Mouse (Mus musculus) right cerebral cortex, postnatal 25 days (tissue): ENCODE data around the gene Pmm2.
A peak's percentile ranks its signal among the peaks of the same experiment; 100 is the strongest.

Experiments
- DNase-seq: peaks from one replicate; pipeline ENCODE4 v3.0.0; 2022

Gene Pmm2

DNA sequence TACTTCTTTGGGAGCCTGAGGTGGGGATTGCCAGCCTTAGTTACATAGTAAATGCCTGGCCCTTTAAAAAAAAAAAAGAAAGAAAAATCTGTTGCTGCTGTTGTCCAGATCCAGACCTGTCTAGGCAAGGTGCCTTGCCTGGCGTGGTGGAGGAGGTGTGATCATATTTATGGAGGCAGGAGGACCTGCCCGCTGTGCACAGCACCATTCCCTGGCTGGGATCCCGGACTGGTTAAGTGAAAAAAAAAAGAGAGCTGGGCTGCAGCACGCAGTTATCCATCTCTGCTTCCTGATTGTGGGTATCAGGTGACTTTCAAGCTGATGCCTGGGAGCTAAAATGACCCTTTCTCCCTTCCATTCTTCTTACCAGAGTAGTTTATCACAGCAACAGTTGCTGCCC lies 47.6 kb downstream of the Pmm2 start:
- no peak for DNase-seq

DNA sequence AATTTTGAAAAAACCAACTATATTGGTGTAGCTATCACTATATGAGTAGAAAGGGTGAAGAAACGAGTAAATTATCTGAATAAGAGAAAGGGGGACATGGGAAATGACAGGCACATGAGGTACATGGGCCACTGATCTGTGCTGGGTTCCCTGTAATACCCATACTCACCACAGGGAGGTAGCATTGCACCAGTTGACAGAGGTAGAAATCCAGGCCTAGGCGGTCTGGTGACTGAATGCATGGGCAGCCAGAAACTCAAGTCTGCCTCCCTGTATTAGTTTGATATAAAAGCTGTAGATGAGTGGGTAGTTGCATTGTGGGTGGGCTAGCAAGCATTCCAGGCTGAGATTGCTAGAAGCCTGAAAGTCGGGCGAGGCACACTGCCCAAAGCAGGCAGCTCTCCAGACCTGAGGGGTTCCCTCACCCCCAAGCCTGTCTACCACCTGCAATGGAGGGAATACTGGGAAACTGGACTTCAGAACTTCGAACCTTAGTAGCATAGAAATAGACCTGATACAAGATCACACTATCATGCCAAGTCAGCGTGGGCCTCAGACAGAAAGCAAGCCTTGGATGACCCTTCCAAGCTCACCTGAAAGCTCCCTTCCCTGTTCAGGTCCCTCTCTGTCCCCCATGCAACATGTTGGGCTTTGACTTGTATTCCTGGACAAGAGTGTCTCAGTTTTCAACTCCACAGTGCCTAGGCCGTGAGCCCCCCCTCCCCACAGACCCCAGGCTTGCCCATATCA lies 48.8 kb downstream of the Pmm2 start:
- DNase-seq = peak; percentile 69

DNA sequence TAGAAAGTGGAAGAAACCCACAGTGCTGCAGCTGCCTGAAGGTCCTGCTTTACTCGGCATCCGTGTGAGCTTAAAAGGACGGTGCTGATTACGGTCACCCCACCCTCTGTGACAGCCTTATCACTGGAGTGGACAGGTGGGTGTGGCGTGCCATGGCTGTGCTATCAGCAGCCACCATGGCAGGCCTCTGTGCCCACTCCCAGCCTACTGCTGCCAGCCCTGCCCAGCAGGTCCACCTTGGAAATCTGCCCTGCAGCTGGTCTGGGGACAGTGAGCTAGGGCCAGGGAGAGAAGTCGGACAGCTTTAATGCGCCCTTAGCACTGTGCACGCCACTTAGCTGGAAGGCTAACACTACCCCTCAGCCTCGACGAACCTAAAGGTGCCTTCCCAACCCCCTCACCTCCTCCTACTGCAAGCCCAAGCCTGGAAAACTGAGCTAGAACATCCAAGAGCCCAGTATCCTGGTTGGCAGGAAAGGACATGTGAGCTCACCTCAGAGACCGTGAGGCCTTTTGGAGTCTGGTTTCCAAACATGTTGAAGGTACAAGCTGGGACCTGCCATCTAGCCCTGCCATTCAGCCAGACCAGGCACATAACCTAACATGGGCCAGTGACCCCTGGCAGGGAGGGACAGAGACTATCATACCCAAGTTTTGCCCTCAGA lies 49.5 kb downstream of the Pmm2 start:
- no peak for DNase-seq

DNA sequence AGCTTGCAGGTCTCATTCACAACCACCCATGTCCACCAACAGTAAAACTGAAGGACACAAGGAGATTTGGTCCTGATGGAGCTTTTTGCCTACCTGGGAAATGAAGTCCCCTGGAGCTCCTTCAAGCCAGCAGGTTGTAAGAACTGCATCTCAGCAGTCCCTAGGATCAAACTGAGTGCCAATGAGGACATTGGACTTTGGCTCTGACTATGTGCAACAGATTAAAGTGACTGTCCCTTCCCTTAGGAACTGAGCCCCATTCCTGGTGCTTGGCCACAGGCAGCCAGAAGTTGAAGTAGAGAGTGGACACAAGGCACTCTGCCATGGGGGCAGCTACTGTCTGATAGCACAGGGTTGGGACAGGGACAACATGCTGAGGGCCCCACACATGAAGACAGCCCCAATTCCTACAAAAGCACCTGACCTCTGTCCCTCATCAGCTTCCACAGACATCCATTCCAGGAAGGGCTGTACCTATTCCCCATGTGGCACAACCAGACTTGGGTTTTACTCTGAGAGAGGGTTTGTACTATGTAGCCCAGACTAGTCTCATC lies 50.2 kb downstream of the Pmm2 start:
- DNase-seq = no peak

DNA sequence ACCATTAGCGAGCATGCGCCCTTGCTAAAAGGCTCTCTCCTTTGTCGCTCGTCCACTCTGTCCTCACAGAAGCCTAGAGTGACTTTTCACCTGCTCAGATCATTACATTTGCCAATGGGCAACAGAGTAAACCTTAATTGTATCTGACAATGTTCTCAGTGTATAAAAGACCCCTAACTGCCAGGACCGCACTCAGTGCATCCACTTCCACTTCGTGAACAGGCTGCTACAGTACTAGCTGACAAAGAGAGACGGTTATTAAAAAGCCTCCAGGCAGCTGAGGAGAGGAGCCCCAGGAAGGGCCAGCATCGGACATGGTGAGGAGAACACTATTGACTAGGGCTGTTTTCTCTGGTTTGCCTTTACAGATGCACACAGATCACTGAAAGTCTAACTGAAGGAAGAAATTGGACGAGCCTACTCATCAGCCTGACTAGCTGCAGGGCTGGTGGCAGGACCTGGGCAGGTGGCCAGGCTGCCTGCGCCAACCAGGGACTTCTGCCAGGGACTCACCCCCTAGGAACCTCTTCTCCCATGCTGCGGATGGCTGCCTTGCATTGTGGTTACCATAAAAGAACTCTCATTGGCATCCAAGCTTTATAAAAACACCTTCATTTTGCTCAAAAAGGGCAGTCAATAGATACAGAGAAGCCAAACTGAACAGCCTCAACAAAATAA lies 52.6 kb downstream of the Pmm2 start:
- DNase-seq = peak; percentile 39

DNA sequence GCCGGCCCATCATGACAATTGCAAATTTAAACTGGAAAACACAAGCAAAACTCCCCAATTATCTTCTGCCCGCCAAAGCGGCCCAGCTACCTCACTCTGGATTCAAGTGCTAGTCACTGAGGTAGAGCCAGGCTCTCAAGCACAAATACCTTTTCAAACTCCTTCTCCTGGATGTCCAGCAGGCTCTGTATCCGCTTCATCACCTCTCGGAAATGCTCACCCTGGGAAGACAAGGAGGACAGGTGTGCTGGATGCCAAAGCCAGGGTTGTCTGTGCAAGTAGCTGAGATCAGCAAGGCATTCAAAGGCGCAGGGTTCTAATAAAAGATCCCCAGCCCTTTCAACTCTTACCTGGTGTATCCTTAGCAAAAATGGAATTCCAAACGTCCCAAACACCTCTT lies 53.7 kb downstream of the Pmm2 start:
- DNase-seq = no peak

DNA sequence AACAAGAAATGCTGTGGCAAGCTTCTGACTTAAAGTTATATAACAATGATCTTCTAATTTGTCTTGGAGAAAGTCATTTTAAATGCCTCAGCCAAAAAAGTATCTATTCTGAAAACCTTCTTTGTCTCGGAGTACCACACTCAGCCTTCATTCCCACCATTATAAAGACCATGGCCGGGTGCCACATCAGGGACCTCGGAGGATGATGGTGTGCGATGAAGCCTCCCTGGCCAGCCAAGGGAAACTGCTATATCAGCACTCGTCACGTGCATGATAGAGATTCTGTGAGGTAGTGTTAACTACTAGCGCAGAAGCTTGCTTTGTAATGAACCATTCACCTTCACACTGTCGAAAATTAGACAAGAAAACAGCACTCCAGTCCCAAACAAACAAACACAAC lies 62.1 kb downstream of the Pmm2 start:
- no peak for DNase-seq

DNA sequence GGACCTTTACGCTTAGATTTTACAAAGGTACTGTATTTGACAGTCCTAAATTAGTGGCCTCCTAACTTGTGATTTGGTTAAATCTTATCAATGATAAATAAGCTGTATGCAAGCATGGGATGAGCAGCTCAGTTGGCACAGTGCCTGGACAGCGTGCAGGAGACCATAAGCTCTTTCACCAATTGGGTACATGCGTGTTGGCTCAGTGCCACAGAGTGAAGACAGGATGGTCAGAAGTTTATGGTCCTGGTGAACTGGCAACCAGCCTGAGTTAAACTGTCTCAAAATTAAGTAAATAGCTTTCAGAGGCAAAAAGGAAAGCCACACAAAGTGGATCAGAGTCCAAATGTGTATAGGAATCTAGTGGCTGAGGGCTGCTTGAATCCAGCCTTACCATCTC lies 63.1 kb downstream of the Pmm2 start:
- no peak for DNase-seq

DNA sequence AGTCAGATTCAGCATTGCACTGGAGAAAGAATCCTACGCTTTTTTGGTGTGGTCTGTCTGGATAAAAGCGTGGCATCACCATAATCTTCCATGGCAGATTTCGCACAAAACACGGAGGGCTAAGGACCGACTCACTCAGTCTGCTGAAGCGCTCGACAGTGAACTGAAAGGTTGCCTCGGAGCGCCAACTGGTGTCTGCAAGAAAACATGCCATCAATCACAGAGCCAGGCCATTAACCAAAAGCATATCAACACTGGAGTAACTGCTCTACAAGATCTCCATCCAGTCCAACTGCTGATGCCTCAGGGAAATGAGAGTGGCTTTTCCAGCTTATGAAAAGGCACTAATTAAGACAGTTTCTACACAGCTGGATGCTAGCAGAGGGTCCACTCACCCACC lies 74.5 kb downstream of the Pmm2 start:
- DNase-seq = no peak
